Mouse (Mus musculus) inflammation-experienced regulatory T-cells, adult 16 weeks (primary cell): Measurements from ENCODE around the gene Mettl21e. TPM values are rescaled to one million over a fixed set of nuclear protein-coding genes. Genes with fewer than 3 reads are reported as not detected.

Experiments
- polyA plus RNA-seq: library from polyadenylated mRNA; unstranded; fragments of 100-300 nt; shearing (Covaris generic); gene quantifications from one replicate; pipeline ENCODE4 v1.2.1, GENCODE M21; 2017

The Mettl21e gene
- polyA plus RNA-seq, result not detected

DNA sequence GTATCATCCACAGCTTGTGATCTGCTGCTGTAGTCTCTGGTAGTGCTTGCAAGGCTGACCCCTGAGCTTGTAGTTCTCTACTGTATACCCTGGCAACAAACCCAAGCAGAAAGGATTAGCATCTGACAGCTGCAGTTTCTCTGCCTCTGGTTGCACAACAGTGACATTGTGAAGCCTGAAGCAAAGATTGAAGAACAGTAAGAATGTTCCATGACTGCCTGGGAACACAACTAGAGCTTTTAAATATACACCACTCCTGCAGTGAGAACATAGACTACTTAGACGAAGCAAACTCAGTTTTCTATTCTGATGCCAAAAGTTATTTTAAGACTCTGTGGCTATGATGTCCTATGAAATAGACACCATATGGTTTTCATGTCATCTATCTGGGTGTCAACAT is at the start of gene Mettl21e:
TSS of gene Mettl21e (minus strand) at position 86 of the 400 bp plus-strand sequence.

Other genes starting within 250 kb of the Mettl21e start
- gene Mettl21c, start 198.9 kb downstream of the Mettl21e start, polyA plus RNA-seq, result 0.41 TPM
- 0.17 TPM for gene Gm8251, start 157.0 kb downstream of the Mettl21e start, polyA plus RNA-seq
- 53.6 TPM for gene Tex30, start 116.5 kb downstream of the Mettl21e start, polyA plus RNA-seq
- 22.9 TPM for gene Kdelc1, start 100.2 kb downstream of the Mettl21e start, polyA plus RNA-seq
- gene Bivm, start 100.0 kb downstream of the Mettl21e start, polyA plus RNA-seq, result 18.1 TPM
- 28.5 TPM for gene Ercc5, start 71.2 kb downstream of the Mettl21e start, polyA plus RNA-seq